In the genomic region with DNA sequence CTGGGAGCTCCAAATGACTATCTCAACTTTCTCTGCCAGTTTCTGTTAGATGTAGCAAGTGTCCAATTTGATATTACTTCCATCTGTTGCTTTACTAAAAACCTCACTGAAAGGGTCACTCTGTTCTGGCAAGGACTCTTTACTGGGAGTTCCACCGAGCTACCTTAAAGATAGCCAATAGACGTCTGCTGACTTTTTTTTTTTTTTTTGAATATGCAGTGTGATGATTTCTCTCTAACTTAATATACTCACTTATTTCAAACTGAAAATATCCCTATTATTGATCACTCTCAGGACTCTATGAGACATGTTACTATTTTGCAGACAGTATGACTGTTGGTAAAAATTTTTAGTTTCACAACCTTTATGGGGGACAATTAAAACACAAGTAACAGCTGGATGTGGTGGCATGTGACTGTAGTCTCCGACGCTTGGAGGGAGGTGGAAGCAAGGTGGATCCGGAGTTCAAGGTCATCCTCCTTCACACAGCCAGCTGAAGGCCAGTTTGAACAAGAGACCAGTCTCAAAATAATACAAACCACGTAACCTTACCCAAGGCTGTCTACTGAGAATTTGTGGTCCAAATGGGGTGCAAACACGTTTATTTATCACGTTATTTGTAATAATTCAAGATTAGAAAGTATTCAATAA, we compare ENCODE assay signal across 9 mouse cellular contexts. TPM values are rescaled to one million over a fixed set of nuclear protein-coding genes. Genes with fewer than 3 reads are reported as not detected.
DNase-seq lines count a peak whose midpoint lies in the region; ATAC-seq and TF ChIP-seq lines count a peak whose summit lies in the region.
"Had no signal": no experiment of that assay in that cellular context is flagged by ENCODE, and none has a peak within 500 bp of the region (broad histone marks: within the 10 kb centered on the region; RNA-seq: fewer than 3 reads in every experiment).

No protein-coding gene starts in this region.

- no peaks in the 10 kb centered on the region for H3K27me3 ChIP-seq in cerebellum, adult 2 months (ENCODE audit: control insufficient read depth, insufficient read depth, low read length)
- H3K27me3 ChIP-seq in ES-Bruce4 (ENCODE audit: control insufficient read depth, insufficient read depth, low read length, poor library complexity, severe bottlenecking) = no peaks in the 10 kb centered on the region
- no peaks in the 10 kb centered on the region for H3K27me3 ChIP-seq in hindbrain, embryonic 11.5 days (ENCODE audit: control insufficient read depth, insufficient read depth, low read length)
- no peaks in the 10 kb centered on the region for H3K27me3 ChIP-seq in liver, embryonic 14.5 days (ENCODE audit: control insufficient read depth, insufficient read depth, low read length)

- WGBS in cerebellum, adult 2 months = 4% methylated on average over 8 of the region's 8 CpGs
- WGBS in hindbrain, embryonic 11.5 days = 33% methylated on average over 8 of the region's 8 CpGs
- whole genome bisulfite sequencing in liver, embryonic 14.5 days (ENCODE audit: insufficient replicate concordance) = 6% methylated on average over 8 of the region's 8 CpGs

- peak; percentile 81 for TF ChIP-seq EP300 in ES-Bruce4 (IDR thresholded peaks at IDR 0.05; ENCODE audit: insufficient read depth, low read depth, low read length)
- no peak for TF ChIP-seq EP300 in liver, embryonic 14.5 days (IDR thresholded peaks at IDR 0.05; ENCODE audit: low read depth)

- H3K9ac ChIP-seq in ES-Bruce4 (ENCODE audit: low read depth, poor library complexity, severe bottlenecking) = peak overlapping the region; percentile 59
- peak overlapping the region; percentile 81 for H3K9ac ChIP-seq in hindbrain, embryonic 11.5 days (ENCODE audit: low read depth, low read length)
- peak overlapping the region; percentile 75 for H3K9ac ChIP-seq in liver, embryonic 14.5 days (replicated peaks)

- no peak for DNase-seq in cerebellum, adult 2 months
- DNase-seq in cerebellum, adult 11-12 months = no peak
- peak; percentile 6 for DNase-seq in hindbrain, embryonic 11.5 days (ENCODE audit: low spot score)
- no peak for DNase-seq in liver, embryonic 14.5 days (ENCODE audit: low read depth in 3 of 3, low spot score in 3 of 3)
- no peak for DNase-seq in yolk sac, embryonic 10.5 days (ENCODE audit: low spot score)
- DNase-seq in spleen, postnatal 14 days (ENCODE audit: low spot score in 2 of 2) = no peak
- DNase-seq in gastrocnemius, postnatal 4 days (ENCODE audit: low spot score in 2 of 2) = no peak

- no peak for TF ChIP-seq POLR2A in cerebellum, adult 2 months (IDR thresholded peaks at IDR 0.05; ENCODE audit: borderline replicate concordance, insufficient read depth, low read length)
- no peak for TF ChIP-seq POLR2A in ES-Bruce4 (IDR thresholded peaks at IDR 0.05; ENCODE audit: insufficient read depth, low read length)

- peaks cover 2% of the 10 kb centered on the region for H3K36me3 ChIP-seq in ES-Bruce4 (ENCODE audit: control insufficient read depth, insufficient read depth, low read length, poor library complexity, severe bottlenecking)
- H3K36me3 ChIP-seq in hindbrain, embryonic 11.5 days (ENCODE audit: control insufficient read depth, insufficient read depth, low read length) = no peaks in the 10 kb centered on the region
- H3K36me3 ChIP-seq in liver, embryonic 14.5 days (replicated peaks; ENCODE audit: control insufficient read depth, insufficient read depth, low read depth) = peaks cover 13% of the 10 kb centered on the region

- H3K4me2 ChIP-seq in hindbrain, embryonic 11.5 days (replicated peaks; ENCODE audit: low read depth, low read length) = peak overlapping the region; percentile 88
- peak overlapping the region; percentile 92 for H3K4me2 ChIP-seq in liver, embryonic 14.5 days (ENCODE audit: low read depth)

- peak overlapping the region; percentile 76; the same call in 1 of the 2 replicates for H3K27ac ChIP-seq in cerebellum, adult 2 months (ENCODE audit: insufficient read depth, low read length)
- no peak overlapping the region for H3K27ac ChIP-seq in ES-Bruce4 (ENCODE audit: insufficient read depth, low read length)
- no peak overlapping the region for H3K27ac ChIP-seq in hindbrain, embryonic 11.5 days (ENCODE audit: low read depth, low read length)
- H3K27ac ChIP-seq in liver, embryonic 14.5 days = peak overlapping the region; percentile 48

- no peak for TF ChIP-seq CTCF in cerebellum, adult 2 months (IDR thresholded peaks at IDR 0.05; ENCODE audit: borderline replicate concordance, insufficient read depth, low read depth, low read length)
- TF ChIP-seq CTCF in ES-Bruce4 (IDR thresholded peaks at IDR 0.05; ENCODE audit: low read depth, low read length) = no peak
- no peak for TF ChIP-seq CTCF in liver, embryonic 14.5 days (IDR thresholded peaks at IDR 0.05; ENCODE audit: low read depth)

- H3K4me1 ChIP-seq in cerebellum, adult 2 months (ENCODE audit: control insufficient read depth, insufficient read depth, low read length) = no peaks in the 10 kb centered on the region; the same call in 1 of the 2 replicates
- H3K4me1 ChIP-seq in ES-Bruce4 (ENCODE audit: control insufficient read depth, insufficient read depth, low read length) = no peaks in the 10 kb centered on the region
- 0 out of 2 replicates have a peak, but pooled peaks cover 2% of the 10 kb centered on the region for H3K4me1 ChIP-seq in hindbrain, embryonic 11.5 days (replicated peaks; ENCODE audit: control insufficient read depth, insufficient read depth, low read length)
- H3K4me1 ChIP-seq in liver, embryonic 14.5 days (replicated peaks; ENCODE audit: control insufficient read depth in 2 of 2, insufficient read depth in 2 of 2, low read length in 1 of 2) = peaks cover 27 to 29% of the 10 kb centered on the region in 2 experiments

- H3K4me3 ChIP-seq in cerebellum, adult 2 months (replicated peaks; ENCODE audit: insufficient read depth, low read depth, low read length) = peak overlapping the region; percentile 98
- H3K4me3 ChIP-seq in ES-Bruce4 (ENCODE audit: low read depth, low read length) = peak overlapping the region; percentile 47
- peak overlapping the region; percentile 93 for H3K4me3 ChIP-seq in hindbrain, embryonic 11.5 days (ENCODE audit: low read depth, low read length)
- H3K4me3 ChIP-seq in liver, embryonic 14.5 days (ENCODE audit: insufficient read depth in 1 of 2, low read depth in 2 of 2, low read length in 2 of 2) = peak overlapping the region; percentile 85 to 93

- no peak for ATAC-seq in hindbrain, embryonic 11.5 days (ENCODE audit: low FRiP score)
- ATAC-seq in liver, embryonic 14.5 days (ENCODE audit: insufficient read depth) = no peak

- no peaks in the 10 kb centered on the region for H3K9me3 ChIP-seq in ES-Bruce4 (replicated peaks; ENCODE audit: control insufficient read depth, insufficient read depth, low read length, poor library complexity, severe bottlenecking)
- no peaks in the 10 kb centered on the region for H3K9me3 ChIP-seq in hindbrain, embryonic 11.5 days (ENCODE audit: control insufficient read depth, low read length)
- no peaks in the 10 kb centered on the region for H3K9me3 ChIP-seq in liver, embryonic 14.5 days (ENCODE audit: control insufficient read depth, low read length)

RNA-seq across cellular contexts. Expression of a gene that starts 0.8 kb away (rescaled TPM):
- 107 and 109 TPM in 2 replicates for polyA plus RNA-seq in cerebellum, adult 2 months (2012; rRNA removed)
- polyA plus RNA-seq in ES-Bruce4 (2011; ENCODE audit: insufficient read depth, insufficient read length, low read depth, missing spikeins) = 246 and 251 TPM in 2 replicates
- 182 and 243 TPM in 2 replicates for polyA plus RNA-seq in hindbrain, embryonic 11.5 days (2014; fragmentation: Nextera tagmentation; extraction: Ambion mirVana)
- 39.8 and 50.8 TPM in 2 replicates for polyA plus RNA-seq in liver, embryonic 14.5 days (2012; rRNA removed)
- 90.5 and 92.6 TPM in 2 replicates for polyA plus RNA-seq in liver, embryonic 14.5 days (2014; fragmentation: Nextera tagmentation; extraction: Ambion mirVana)
- 100 to 1,000 TPM; 120 to 129 TPM for total RNA-seq in gastrocnemius, postnatal 4 days (2021)

RNA-seq across cellular contexts. Expression of a gene that starts 1.1 kb away (rescaled TPM):
- 93.6 and 99.4 TPM in 2 replicates for polyA plus RNA-seq in cerebellum, adult 2 months (2012; rRNA removed)
- polyA plus RNA-seq in ES-Bruce4 (2011; ENCODE audit: insufficient read depth, insufficient read length, low read depth, missing spikeins) = 17.4 and 17.9 TPM in 2 replicates
- polyA plus RNA-seq in hindbrain, embryonic 11.5 days (2014; fragmentation: Nextera tagmentation; extraction: Ambion mirVana) = 21.6 and 23.3 TPM in 2 replicates
- polyA plus RNA-seq in liver, embryonic 14.5 days (2012; rRNA removed) = 13.7 and 14.0 TPM in 2 replicates
- polyA plus RNA-seq in liver, embryonic 14.5 days (2014; fragmentation: Nextera tagmentation; extraction: Ambion mirVana) = 14.4 and 14.7 TPM in 2 replicates
- 10 to 100 TPM; 16.4 to 18.9 TPM for total RNA-seq in gastrocnemius, postnatal 4 days (2021)

RNA-seq across cellular contexts. Expression of a gene that starts 19.3 kb away (rescaled TPM):
- 4.9 and 7.9 TPM in 2 replicates for polyA plus RNA-seq in cerebellum, adult 2 months (2012; rRNA removed)
- polyA plus RNA-seq in ES-Bruce4 (2011; ENCODE audit: insufficient read depth, insufficient read length, low read depth, missing spikeins) = not detected in 2 replicates
- polyA plus RNA-seq in hindbrain, embryonic 11.5 days (2014; fragmentation: Nextera tagmentation; extraction: Ambion mirVana) = 0.86 TPM in 1 of 2 replicates, not detected in the other
- not detected in 2 replicates for polyA plus RNA-seq in liver, embryonic 14.5 days (2012; rRNA removed)
- polyA plus RNA-seq in liver, embryonic 14.5 days (2014; fragmentation: Nextera tagmentation; extraction: Ambion mirVana) = not detected in 2 replicates
- total RNA-seq in gastrocnemius, postnatal 4 days (2021) = 100 to 1,000 TPM; 754 to 792 TPM
- total RNA-seq: hematopoietic stem cell, adult 5-6 weeks had no signal

RNA-seq across cellular contexts. Expression of a gene that starts 23.6 kb away (rescaled TPM):
- 30.8 TPM in 2 replicates for polyA plus RNA-seq in cerebellum, adult 2 months (2012; rRNA removed)
- 14.0 and 18.3 TPM in 2 replicates for polyA plus RNA-seq in ES-Bruce4 (2011; ENCODE audit: insufficient read depth, insufficient read length, low read depth, missing spikeins)
- 24.2 and 28.9 TPM in 2 replicates for polyA plus RNA-seq in hindbrain, embryonic 11.5 days (2014; fragmentation: Nextera tagmentation; extraction: Ambion mirVana)
- 8.3 and 11.6 TPM in 2 replicates for polyA plus RNA-seq in liver, embryonic 14.5 days (2012; rRNA removed)
- 20.6 and 21.1 TPM in 2 replicates for polyA plus RNA-seq in liver, embryonic 14.5 days (2014; fragmentation: Nextera tagmentation; extraction: Ambion mirVana)
- 10 to 100 TPM; 23.7 to 24.5 TPM for total RNA-seq in gastrocnemius, postnatal 4 days (2021)

RNA-seq across cellular contexts. Expression of a gene that starts 24.2 kb away (rescaled TPM):
- polyA plus RNA-seq in cerebellum, adult 2 months (2012; rRNA removed) = 71.1 and 74.7 TPM in 2 replicates
- polyA plus RNA-seq in ES-Bruce4 (2011; ENCODE audit: insufficient read depth, insufficient read length, low read depth, missing spikeins) = 23.3 and 26.3 TPM in 2 replicates
- 74.6 and 74.8 TPM in 2 replicates for polyA plus RNA-seq in hindbrain, embryonic 11.5 days (2014; fragmentation: Nextera tagmentation; extraction: Ambion mirVana)
- polyA plus RNA-seq in liver, embryonic 14.5 days (2012; rRNA removed) = 14.4 and 17.9 TPM in 2 replicates
- 19.1 and 19.7 TPM in 2 replicates for polyA plus RNA-seq in liver, embryonic 14.5 days (2014; fragmentation: Nextera tagmentation; extraction: Ambion mirVana)
- 10 to 100 TPM; 35.4 to 40.9 TPM for total RNA-seq in gastrocnemius, postnatal 4 days (2021)

Comparison
In these comparisons a context has a peak if more than half of its experiments do, and no peak if none do; other contexts are left out.
1. H3K27ac ChIP-seq: peak in cerebellum, adult 2 months (single experiment) and liver, embryonic 14.5 days (single experiment); none in ES-Bruce4 (single experiment) and hindbrain, embryonic 11.5 days (single experiment).
2. H3K4me3 ChIP-seq: peak in every context shown above with its lines; median percentile 98 in cerebellum, adult 2 months; 93 in hindbrain, embryonic 11.5 days; 89 in liver, embryonic 14.5 days; 47 in ES-Bruce4.
3. Peak in every context shown above with its lines, with median percentiles within 50 percentile points of each other: H3K9ac ChIP-seq.